Mouse (Mus musculus): Measurements from ENCODE around the gene Rnf40.

DNA sequence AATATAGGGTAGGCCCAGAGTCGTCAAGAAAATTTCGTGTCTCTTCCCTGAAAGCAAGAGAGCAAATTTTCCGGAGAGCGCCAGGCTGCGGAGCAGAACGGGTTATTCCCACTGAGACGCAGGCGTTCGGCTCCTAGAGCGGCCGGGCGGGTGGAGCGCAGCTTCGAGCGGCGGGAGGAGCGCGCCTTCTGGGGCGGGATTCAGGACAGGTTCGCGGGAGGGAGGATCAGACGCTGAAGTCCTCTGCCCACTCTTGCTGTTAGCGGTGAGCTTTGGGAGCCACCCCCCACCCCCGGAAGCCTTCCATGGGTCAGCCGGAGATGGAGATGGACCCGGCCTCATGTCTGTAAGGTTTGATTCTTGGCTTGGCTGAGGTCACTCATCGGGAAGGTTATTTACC lies 48.4 kb downstream of the Rnf40 start:
- TF ChIP-seq CTCF (IDR thresholded peaks at IDR 0.05 in 2 of 3, conservative IDR thresholded peaks at IDR 0.05 in 1 of 3; ENCODE audit: control insufficient read depth in 1 of 3, insufficient read depth in 1 of 3, low read depth in 2 of 3, low read length in 3 of 3, poor library complexity in 1 of 3, severe bottlenecking in 1 of 3) = no peak
- TF ChIP-seq MXI1 (IDR thresholded peaks at IDR 0.05; ENCODE audit: low read depth, low read length) = no peak
- TF ChIP-seq TAL1 (IDR thresholded peaks at IDR 0.05; ENCODE audit: low read length) = no peak
